Mouse (Mus musculus) intestine, embryonic 15.5 days (tissue): ENCODE data around the gene Tm9sf1. TPM values are rescaled to one million over a fixed set of nuclear protein-coding genes. Genes with fewer than 3 reads are reported as not detected.

Experiments
- ATAC-seq: fragments of 200-750 bp; cut with Nextera tagmentation; 2 replicates; pipeline ENCODE4 v1.8.0; 2017; ENCODE audit warnings: moderate TSS enrichment, moderate library complexity
- H3K27ac ChIP-seq: fragments of 300-500 bp; sonication (generic); 2 replicates; pipeline ENCODE4 v1.5.1; 2015; ENCODE audit warnings: mild to moderate bottlenecking, inconsistent platforms
- H3K27me3 ChIP-seq: fragments of 300-500 bp; sonication (generic); replicated peaks from 2 replicates; pipeline ENCODE4 v1.6.1; 2015; ENCODE audit warnings: inconsistent platforms
- H3K36me3 ChIP-seq: fragments of 300-500 bp; sonication (generic); 2 replicates; pipeline ENCODE4 v1.6.1; 2015; ENCODE audit warnings: inconsistent platforms
- H3K4me1 ChIP-seq: fragments of 300-500 bp; sonication (generic); replicated peaks from 2 replicates; pipeline ENCODE4 v1.6.1; 2015; ENCODE audit warnings: inconsistent platforms
- H3K4me2 ChIP-seq: fragments of 300-500 bp; sonication (generic); replicated peaks from 2 replicates; pipeline ENCODE4 v1.6.1; 2015; ENCODE audit warnings: mild to moderate bottlenecking, inconsistent platforms
- H3K4me3 ChIP-seq: fragments of 300-500 bp; sonication (generic); replicated peaks from 2 replicates; pipeline ENCODE4 v1.5.1; 2015; ENCODE audit warnings: inconsistent platforms
- H3K9ac ChIP-seq: fragments of 300-500 bp; sonication (generic); 2 replicates; pipeline ENCODE4 v1.6.1; 2015; ENCODE audit warnings: inconsistent platforms
- H3K9me3 ChIP-seq: fragments of 300-500 bp; sonication (generic); 2 replicates; pipeline ENCODE4 v1.6.1; 2016; ENCODE audit warnings: inconsistent platforms
- WGBS: fragments of 180-500 bp; shearing (Covaris S2); methylation state at CpG from one replicate; pipeline ENCODE4 v1.1.7; 2015; 5-methylcytosine and 5-hydroxymethylcytosine counted together
- polyA plus RNA-seq: library from polyadenylated mRNA; unstranded; fragments of >200 nt; fragmentation: Nextera tagmentation; extraction: Ambion mirVana; gene quantifications from 2 replicates; pipeline ENCODE4 v1.2.1, GENCODE M21; 2015

Gene Tm9sf1
- polyA plus RNA-seq, 1 experiment from 2014 or later, result 119 TPM

DNA sequence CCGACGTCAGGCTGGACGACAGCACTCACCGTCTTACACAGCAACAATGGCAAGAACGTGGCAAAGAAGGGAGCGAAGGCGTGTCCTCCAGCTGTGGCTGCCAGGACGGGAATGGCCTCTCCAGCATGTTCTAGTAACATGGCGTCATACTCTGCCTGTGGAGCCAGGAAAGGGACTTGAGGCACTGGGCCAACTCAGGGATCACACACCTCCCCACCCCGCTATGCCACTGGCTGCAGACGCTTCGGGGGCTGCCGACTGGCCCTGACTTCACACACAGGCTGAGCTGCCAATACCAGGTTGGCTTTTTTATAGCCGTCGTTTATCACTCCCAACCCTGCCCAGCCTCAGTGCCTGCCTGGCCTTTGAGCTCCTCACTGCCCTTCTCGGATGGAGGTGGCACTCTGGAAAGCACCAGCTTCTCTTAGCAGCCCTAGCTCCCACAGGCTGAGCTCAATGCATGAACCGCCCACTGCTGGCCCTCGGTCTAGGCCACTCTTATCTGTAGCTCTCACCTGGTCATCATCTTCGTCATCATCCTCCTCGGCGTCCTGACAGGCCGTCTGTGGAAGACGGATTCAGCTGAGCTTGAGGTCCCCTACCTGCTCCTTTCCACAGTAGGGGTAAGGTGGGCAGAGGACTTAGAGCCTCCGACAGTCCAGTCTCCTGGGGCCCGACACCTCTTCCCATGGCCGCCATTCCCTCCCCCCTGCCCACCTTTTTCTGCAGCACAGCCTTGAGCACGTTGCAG lies 15.4 kb downstream of the Tm9sf1 start:
- H3K4me3 ChIP-seq, result no peak overlapping the region
- 83% methylated on average over 27 of the region's 27 CpGs for WGBS
- H3K36me3 ChIP-seq, result peaks cover 70% of the 10 kb centered on the region
- no peak for ATAC-seq
- H3K4me2 ChIP-seq, result no peak overlapping the region
- H3K27ac ChIP-seq, result no peak overlapping the region
- H3K27me3 ChIP-seq, result no peaks in the 10 kb centered on the region
- H3K9ac ChIP-seq, result no peak overlapping the region
- H3K4me1 ChIP-seq, result no peaks in the 10 kb centered on the region
- H3K9me3 ChIP-seq, result no peaks in the 10 kb centered on the region

DNA sequence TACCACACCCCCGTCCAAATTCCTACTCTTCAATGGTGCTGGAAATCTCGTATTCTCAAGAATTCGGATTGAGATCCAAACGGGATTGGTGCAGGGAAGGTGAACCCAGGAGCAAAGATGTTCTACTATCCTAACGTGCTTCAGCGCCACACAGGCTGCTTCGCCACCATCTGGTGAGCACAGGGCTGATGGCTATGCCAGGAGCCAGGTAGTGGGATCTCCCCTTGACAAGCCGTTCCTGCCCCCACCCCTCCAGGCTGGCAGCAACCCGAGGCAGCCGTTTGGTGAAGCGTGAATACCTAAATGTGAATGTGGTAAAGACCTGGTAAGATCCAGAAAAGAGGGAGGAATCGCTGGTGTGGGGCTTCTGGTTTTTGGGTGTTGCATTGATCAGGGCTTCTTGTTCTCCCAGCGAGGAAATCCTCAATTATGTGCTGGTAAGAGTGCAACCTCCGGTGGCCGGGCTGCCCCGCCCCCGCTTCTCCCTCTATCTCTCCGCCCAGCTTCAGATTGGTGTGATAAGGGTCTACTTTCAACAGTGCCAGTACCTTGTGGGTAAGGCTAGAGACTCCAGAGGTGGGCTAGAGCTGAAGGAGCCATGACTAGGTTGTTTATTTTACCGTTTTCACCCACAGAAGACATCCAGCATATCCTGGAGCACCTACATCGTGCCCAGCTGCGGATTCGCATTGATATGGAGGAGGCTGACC lies 25.0 kb downstream of the Tm9sf1 start:
- no peaks in the 10 kb centered on the region for H3K27me3 ChIP-seq
- peak overlapping the region; percentile 23 for H3K4me3 ChIP-seq
- H3K9ac ChIP-seq, result peak overlapping the region; percentile 32; the same call in 1 of the 2 replicates
- ATAC-seq, result peak; percentile 41; the same call in 1 of the 2 replicates
- no peak overlapping the region for H3K27ac ChIP-seq
- no peaks in the 10 kb centered on the region for H3K9me3 ChIP-seq
- H3K36me3 ChIP-seq, result no peaks in the 10 kb centered on the region
- 32% methylated on average over 22 of the region's 22 CpGs for WGBS
- peak overlapping the region; percentile 52 for H3K4me2 ChIP-seq
- peaks cover 4% of the 10 kb centered on the region; the same call in 1 of the 2 replicates for H3K4me1 ChIP-seq

DNA sequence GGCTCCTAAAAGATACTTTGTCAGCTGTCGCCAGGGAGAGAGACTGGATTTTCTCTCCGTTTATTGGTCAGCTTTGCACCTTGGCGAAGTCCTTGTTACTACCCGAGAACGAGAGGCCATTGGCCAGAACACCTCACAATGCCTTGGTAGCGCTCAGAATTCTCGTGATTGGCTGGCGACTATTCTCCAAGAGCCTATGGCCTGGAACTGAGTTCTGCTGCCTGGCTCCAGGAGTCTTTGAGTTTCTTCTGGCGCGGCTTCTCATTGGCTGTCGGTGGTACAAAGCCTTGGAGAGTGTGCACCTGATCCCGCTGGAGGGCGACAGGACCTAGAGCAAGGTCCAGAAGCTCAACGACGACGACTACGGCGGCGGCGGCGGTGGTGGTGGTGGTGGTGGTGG lies 25.8 kb downstream of the Tm9sf1 start, which contains the start of gene Rec8:
Gene Rec8 (plus strand): TSS at position 216 of the 400 bp plus-strand sequence.
- peak within 1 kb of the TSS; percentile 23 for H3K4me3 ChIP-seq
- peak within 1 kb of the TSS; percentile 52 for H3K4me2 ChIP-seq
- H3K9me3 ChIP-seq, result no peaks in the 10 kb centered on the region
- WGBS, result 13% methylated on average over 21 of the region's 21 CpGs
- H3K36me3 ChIP-seq, result no peaks in the 10 kb centered on the region
- H3K27me3 ChIP-seq, result no peaks in the 10 kb centered on the region
- peak; percentile 90 for ATAC-seq
- H3K9ac ChIP-seq, result peak within 1 kb of the TSS; percentile 32; the same call in 1 of the 2 replicates
- H3K27ac ChIP-seq, result no peak within 1 kb of the TSS
- peaks cover 4% of the 10 kb centered on the region; the same call in 1 of the 2 replicates for H3K4me1 ChIP-seq

DNA sequence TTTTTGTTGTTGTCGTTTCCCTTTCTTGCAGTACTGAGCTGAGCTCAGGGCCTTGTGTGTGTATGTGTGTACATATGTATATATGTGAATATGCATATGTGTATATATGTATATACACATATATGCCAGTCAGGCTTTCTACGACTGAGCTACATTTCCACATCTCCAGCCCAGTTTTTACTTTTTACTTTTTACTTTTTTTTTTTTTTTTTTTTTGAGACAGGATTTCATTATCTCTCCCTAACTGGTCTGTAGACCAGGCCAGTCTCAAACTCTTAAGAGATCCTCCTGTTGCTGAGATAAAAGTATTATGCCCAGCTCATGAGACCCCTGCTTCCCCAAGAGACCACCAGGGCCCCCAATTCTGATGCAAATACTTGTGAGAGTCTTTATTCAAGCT lies 26.8 kb downstream of the Tm9sf1 start:
- WGBS, result 81% methylated on average over 2 of the region's 2 CpGs
- Histone ChIP-seq H3K27ac (no peak overlapping the region), H3K9ac (no peak overlapping the region), H3K9me3 (no peaks in the 10 kb centered on the region), H3K4me3 (no peak overlapping the region), H3K4me1 (peaks cover 4% of the 10 kb centered on the region; the same call in 1 of the 2 replicates), H3K27me3 (no peaks in the 10 kb centered on the region), H3K36me3 (no peaks in the 10 kb centered on the region), H3K4me2 (no peak overlapping the region)
- ATAC-seq, result no peak

DNA sequence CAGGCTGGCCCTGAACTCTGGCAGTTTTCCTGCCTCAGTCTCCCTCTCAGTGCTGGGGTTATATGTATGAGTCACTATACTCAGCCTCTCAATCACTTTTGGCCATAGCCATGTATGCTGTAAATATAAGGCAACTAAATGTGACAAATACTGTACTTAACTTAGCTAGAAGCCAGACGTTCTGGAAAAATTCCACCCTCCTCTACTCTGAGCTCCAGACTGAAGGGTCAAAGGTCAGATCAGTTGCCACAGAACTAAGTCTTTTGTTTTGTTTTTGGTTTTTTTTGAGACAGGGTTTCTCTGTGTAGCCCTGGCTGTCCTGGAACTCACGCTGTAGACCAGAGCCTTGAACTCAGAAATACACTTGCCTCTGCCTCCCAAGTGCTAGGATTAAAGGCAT lies 27.7 kb downstream of the Tm9sf1 start:
- H3K9ac ChIP-seq, result no peak overlapping the region
- H3K4me3 ChIP-seq, result no peak overlapping the region
- H3K4me1 ChIP-seq, result peaks cover 4% of the 10 kb centered on the region; the same call in 1 of the 2 replicates
- 37% methylated on average over 2 of the region's 2 CpGs for WGBS
- no peaks in the 10 kb centered on the region for H3K27me3 ChIP-seq
- no peak overlapping the region for H3K4me2 ChIP-seq
- H3K36me3 ChIP-seq, result no peaks in the 10 kb centered on the region
- no peaks in the 10 kb centered on the region for H3K9me3 ChIP-seq
- no peak for ATAC-seq
- H3K27ac ChIP-seq, result no peak overlapping the region

DNA sequence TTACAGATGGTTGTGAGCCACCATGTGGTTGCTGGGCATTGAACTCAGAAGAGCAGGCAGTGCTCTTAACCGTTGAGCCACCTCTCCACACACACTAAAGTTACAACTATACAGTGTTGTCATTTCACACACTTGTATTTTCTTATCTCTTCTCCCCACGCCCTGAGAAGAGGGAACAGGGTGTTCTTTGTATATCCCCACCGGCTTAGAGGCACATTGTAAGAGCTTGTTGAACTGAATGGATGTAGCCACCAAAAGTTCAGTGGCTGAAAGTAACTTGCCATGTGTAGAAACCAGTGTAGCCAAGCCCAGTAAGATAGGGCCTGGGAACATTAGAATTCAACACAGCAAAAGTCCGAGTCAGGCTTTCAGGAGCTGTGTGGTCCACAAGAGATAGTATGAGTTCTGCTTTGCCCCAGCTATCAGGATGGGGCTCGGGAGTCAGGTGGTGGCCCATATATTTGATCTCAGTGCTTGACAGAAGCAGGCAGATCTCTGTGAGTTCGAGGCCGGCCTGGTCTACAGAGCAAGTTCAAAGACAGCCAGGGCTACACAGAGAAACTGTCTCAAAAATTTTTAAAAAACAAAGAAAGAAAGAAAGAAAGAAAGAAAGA lies 28.9 kb downstream of the Tm9sf1 start:
- H3K9ac ChIP-seq, result no peak overlapping the region
- ATAC-seq, result no peak
- 76% methylated on average over 7 of the region's 7 CpGs for WGBS
- H3K4me2 ChIP-seq, result no peak overlapping the region
- no peaks in the 10 kb centered on the region for H3K27me3 ChIP-seq
- no peak overlapping the region for H3K27ac ChIP-seq
- no peak overlapping the region for H3K4me3 ChIP-seq
- no peaks in the 10 kb centered on the region for H3K9me3 ChIP-seq
- 0 out of 2 replicates have a peak, but pooled peaks cover 3% of the 10 kb centered on the region for H3K36me3 ChIP-seq
- peaks cover 4% of the 10 kb centered on the region; the same call in 1 of the 2 replicates for H3K4me1 ChIP-seq

DNA sequence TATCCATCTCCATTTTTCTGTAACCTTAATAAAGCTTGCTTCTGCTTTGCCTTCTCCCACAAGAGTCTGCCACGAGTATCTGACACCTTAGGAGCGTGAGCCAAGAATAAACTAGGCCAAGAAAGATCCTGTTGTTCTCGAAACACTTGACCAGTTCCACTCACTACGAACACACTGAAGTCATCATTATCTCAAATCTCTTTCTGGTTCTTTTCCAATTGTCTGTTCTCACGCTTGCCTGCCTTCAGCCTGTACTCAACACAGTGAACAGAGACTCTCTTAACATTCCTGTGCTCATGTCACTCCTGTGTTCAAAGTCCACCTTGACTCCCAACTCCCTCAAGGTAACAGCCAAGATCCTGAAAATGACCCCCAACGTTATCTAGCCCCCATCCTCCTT lies 30.3 kb downstream of the Tm9sf1 start:
- 0 out of 2 replicates have a peak, but pooled peaks cover 4% of the 10 kb centered on the region for H3K4me1 ChIP-seq
- 66% methylated on average over 6 of the region's 6 CpGs for WGBS
- no peaks in the 10 kb centered on the region for H3K27me3 ChIP-seq
- H3K36me3 ChIP-seq, result 0 out of 2 replicates have a peak, but pooled peaks cover 3% of the 10 kb centered on the region
- no peaks in the 10 kb centered on the region for H3K9me3 ChIP-seq
- no peak overlapping the region for H3K4me3 ChIP-seq
- no peak overlapping the region for H3K27ac ChIP-seq
- H3K4me2 ChIP-seq, result no peak overlapping the region
- no peak for ATAC-seq
- H3K9ac ChIP-seq, result no peak overlapping the region

DNA sequence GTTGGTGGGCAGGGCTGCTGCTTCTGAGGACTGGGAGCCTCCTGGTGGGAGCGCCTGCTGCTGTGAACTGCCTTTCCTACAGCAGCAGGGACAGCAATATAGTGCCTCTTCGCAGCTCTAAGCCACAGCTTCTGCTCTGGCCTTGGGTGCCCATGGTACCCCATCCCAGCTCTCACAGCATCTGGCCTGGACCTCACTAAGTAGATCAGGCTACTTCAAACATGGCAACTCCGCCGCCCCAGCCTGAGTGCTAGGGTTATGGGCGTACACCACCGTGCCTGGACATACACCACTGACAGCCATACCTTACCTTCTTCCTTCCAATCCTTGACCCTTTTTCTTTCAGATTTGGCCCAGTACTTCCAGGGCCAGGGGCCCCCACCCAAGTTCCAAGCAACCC lies 35.3 kb downstream of the Tm9sf1 start:
- H3K4me2 ChIP-seq, result no peak overlapping the region
- ATAC-seq, result no peak
- H3K4me1 ChIP-seq, result 0 out of 2 replicates have a peak, but pooled peaks cover 8% of the 10 kb centered on the region
- no peak overlapping the region for H3K9ac ChIP-seq
- no peak overlapping the region for H3K4me3 ChIP-seq
- H3K9me3 ChIP-seq, result no peaks in the 10 kb centered on the region
- H3K36me3 ChIP-seq, result 0 out of 2 replicates have a peak, but pooled peaks cover 16% of the 10 kb centered on the region
- H3K27me3 ChIP-seq, result no peaks in the 10 kb centered on the region
- WGBS, result 91% methylated on average over 6 of the region's 6 CpGs
- H3K27ac ChIP-seq, result no peak overlapping the region

DNA sequence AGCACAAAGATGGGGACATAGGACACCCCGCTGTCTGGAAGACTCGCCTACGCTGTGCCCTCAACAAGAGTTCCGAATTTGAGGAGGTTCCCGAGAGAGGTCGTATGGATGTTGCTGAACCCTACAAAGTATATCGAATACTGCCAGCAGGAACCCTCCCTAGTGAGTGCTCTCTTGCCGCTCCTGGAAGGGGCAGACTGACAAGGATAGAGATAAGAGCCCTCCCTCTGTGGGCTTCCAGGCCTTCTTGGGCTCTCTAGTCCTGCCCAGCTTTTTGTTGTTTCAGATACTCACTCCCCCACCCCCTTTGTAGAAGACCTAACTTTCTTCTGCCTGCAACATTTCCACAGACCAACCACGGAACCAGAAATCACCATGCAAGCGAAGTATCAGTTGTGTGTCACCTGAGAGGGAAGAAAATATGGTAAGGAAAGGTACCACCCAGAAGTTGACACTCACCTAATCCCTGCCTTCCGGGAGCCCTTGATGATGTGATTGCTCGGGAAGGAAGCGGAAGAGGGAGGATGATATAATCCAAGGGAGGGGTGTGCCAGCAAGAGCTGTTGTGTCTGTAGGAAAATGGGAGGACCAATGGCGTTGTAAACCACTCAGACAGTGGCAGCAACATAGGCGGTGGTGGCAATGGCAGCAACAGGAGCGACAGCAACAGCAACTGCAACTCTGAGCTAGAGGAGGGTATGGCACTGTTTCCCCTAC lies 37.7 kb downstream of the Tm9sf1 start:
- 94% methylated on average over 16 of the region's 16 CpGs for WGBS
- Histone ChIP-seq H3K27ac (no peak overlapping the region), H3K4me1 (0 out of 2 replicates have a peak, but pooled peaks cover 10% of the 10 kb centered on the region), H3K9ac (no peak overlapping the region), H3K4me2 (no peak overlapping the region), H3K27me3 (no peaks in the 10 kb centered on the region), H3K9me3 (no peaks in the 10 kb centered on the region), H3K4me3 (no peak overlapping the region), H3K36me3 (peaks cover 28% of the 10 kb centered on the region)
- ATAC-seq, result no peak

DNA sequence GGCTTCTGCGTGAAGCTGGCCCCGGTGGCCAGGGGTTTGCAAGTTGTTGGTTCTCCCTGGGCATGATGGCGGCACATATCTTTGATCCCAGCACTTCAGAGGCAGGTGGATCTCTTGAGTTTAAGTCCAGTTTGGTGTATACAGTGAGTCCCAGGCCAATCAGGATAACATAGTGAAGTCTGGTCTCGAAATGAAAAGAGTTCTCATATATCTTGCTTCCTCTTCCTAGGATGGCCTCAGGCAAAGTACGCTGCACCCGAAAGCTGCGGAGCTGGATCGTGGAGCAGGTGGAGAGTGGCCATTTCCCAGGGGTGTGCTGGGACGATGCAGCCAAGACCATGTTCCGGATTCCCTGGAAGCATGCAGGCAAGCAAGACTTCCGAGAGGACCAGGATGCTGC lies 38.8 kb downstream of the Tm9sf1 start:
- peaks cover 33% of the 10 kb centered on the region for H3K36me3 ChIP-seq

DNA sequence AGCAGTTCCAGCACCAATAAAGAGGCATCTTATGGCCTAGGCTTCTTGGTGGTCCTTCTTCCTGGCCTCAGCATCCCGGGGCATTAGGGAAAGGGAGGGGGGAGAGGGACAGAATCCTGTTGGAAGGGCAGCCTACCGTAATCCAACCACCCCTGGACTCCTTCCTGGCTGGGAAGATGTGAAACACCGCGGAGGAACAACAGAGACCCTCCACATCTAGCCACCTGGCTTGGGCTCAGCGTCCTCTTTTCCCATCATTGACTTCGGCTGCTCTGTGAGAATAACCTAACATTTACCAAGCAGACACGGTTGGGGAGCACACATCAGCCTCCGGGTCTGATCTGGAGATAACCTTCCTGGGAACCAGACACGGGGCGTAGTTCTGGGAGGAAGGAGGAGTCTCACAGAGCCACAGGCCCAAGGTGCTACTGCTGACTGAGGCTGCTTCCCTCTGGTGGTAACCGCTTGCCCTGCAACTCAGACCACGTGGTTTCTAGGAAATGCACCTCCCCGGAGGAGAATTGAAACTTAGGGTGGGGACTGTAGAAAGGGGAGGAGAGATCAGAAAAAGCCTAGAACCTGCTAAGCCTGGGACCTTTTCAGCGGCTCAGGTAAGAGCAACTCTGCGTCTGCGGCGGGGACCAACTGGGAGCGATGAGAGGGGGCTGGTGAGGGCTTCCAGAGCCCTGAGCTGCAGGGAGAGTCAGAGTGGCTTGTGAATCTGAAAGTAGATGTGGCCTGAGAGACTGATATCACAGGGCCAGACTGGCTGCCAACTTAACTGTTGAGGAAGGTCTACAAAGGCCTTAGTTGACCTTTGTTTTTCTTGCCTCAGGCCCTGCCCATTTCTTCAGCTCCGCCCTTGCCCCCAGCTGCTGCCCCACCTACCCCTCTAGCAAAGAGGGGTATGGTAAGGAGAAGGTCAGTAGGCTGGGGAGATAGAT lies 39.7 kb downstream of the Tm9sf1 start:
- peak; percentile 97 for ATAC-seq
- 12% methylated on average over 19 of the region's 19 CpGs for WGBS
- H3K9me3 ChIP-seq, result no peaks in the 10 kb centered on the region
- peak overlapping the region; percentile 39 for H3K4me3 ChIP-seq
- H3K27ac ChIP-seq, result peak overlapping the region; percentile 82
- no peaks in the 10 kb centered on the region for H3K27me3 ChIP-seq
- peak overlapping the region; percentile 56 for H3K9ac ChIP-seq
- 0 out of 2 replicates have a peak, but pooled peaks cover 10% of the 10 kb centered on the region for H3K4me1 ChIP-seq
- peaks cover 43% of the 10 kb centered on the region for H3K36me3 ChIP-seq
- peak overlapping the region; percentile 74 for H3K4me2 ChIP-seq

More for the DNA sequence above, 38.8 kb downstream of the Tm9sf1 start:
- peak overlapping the region; percentile 82; the same call in 1 of the 2 replicates for H3K27ac ChIP-seq
- H3K4me2 ChIP-seq, result peak overlapping the region; percentile 74; the same call in 1 of the 2 replicates
- no peak for ATAC-seq
- WGBS, result 90% methylated on average over 11 of the region's 11 CpGs
- 0 out of 2 replicates have a peak, but pooled peaks cover 10% of the 10 kb centered on the region for H3K4me1 ChIP-seq
- no peak overlapping the region for H3K4me3 ChIP-seq
- H3K9me3 ChIP-seq, result no peaks in the 10 kb centered on the region
- H3K27me3 ChIP-seq, result no peaks in the 10 kb centered on the region
- H3K9ac ChIP-seq, result no peak overlapping the region
